Mouse (Mus musculus) limb, embryonic 10.5 days (tissue): Measurements from ENCODE around the gene Tcte2. TPM values are rescaled to one million over a fixed set of nuclear protein-coding genes. Genes with fewer than 3 reads are reported as not detected.

Experiments
- DNase-seq: peaks from one replicate; pipeline ENCODE4 v3.0.0-alpha.2; 2017; ENCODE audit warnings: low spot score
- H3K27ac ChIP-seq: fragments of 300-500 bp; sonication (generic); 2 replicates; pipeline ENCODE4 v1.5.1; 2016; ENCODE audit warnings: mild to moderate bottlenecking
- H3K27me3 ChIP-seq: fragments of 300-500 bp; sonication (generic); 2 replicates; pipeline ENCODE4 v1.6.1; 2016; ENCODE audit warnings: low read depth, mild to moderate bottlenecking; ENCODE audit not compliant: poor library complexity, severe bottlenecking
- H3K36me3 ChIP-seq: fragments of 300-500 bp; sonication (generic); 2 replicates; pipeline ENCODE4 v1.6.1; 2016; ENCODE audit warnings: mild to moderate bottlenecking, moderate library complexity
- H3K4me1 ChIP-seq: fragments of 300-500 bp; sonication (generic); 2 replicates; pipeline ENCODE4 v1.6.1; 2016
- H3K4me3 ChIP-seq: fragments of 300-500 bp; sonication (generic); 2 replicates; pipeline ENCODE4 v1.5.1; 2016; ENCODE audit warnings: mild to moderate bottlenecking, moderate library complexity
- H3K9me3 ChIP-seq: fragments of 300-500 bp; sonication (generic); replicated peaks from 2 replicates; pipeline ENCODE4 v1.6.1; 2016; ENCODE audit warnings: mild to moderate bottlenecking
- WGBS: fragments of 180-500 bp; shearing (Covaris S2); methylation state at CpG from one replicate; pipeline ENCODE4 v1.1.7; 2016; 5-methylcytosine and 5-hydroxymethylcytosine counted together
- polyA plus RNA-seq: library from polyadenylated mRNA; unstranded; fragments of >200 nt; fragmentation: Nextera tagmentation; extraction: Ambion mirVana; gene quantifications from 2 replicates; pipeline ENCODE4 v1.2.1, GENCODE M21; 2016

Gene Tcte2
- polyA plus RNA-seq, 1 experiment from 2014 or later, result 3.3 TPM

DNA sequence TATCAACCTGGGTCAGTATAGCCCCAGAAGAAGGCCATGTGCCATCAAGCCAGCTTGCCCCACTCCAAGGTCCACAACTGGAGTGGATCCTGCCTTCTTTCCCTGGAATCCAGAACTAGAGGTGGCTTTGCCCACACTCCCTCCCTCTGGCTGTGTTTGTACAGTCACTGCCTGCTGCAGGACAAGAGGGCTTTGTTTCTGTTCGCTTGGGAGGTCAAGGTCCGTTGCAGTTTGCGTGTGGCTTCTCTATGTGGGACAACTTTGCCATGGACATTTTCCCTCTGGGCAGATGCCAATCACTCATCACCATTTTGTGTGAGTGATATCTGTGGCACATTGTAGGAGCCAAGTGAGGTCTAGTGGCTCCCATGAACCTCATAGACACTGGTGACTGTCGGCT is 89.9 kb downstream of the Tcte2 start:
- WGBS, result 89% methylated on average over 4 of the region's 4 CpGs
- no peaks in the 10 kb centered on the region for H3K9me3 ChIP-seq
- DNase-seq, result no peak
- no peaks in the 10 kb centered on the region for H3K36me3 ChIP-seq
- peaks cover 28% of the 10 kb centered on the region for H3K4me1 ChIP-seq
- 0 out of 2 replicates have a peak, but pooled peaks cover 8% of the 10 kb centered on the region for H3K27me3 ChIP-seq
- H3K27ac ChIP-seq, result no peak overlapping the region
- H3K4me3 ChIP-seq, result no peak overlapping the region

DNA sequence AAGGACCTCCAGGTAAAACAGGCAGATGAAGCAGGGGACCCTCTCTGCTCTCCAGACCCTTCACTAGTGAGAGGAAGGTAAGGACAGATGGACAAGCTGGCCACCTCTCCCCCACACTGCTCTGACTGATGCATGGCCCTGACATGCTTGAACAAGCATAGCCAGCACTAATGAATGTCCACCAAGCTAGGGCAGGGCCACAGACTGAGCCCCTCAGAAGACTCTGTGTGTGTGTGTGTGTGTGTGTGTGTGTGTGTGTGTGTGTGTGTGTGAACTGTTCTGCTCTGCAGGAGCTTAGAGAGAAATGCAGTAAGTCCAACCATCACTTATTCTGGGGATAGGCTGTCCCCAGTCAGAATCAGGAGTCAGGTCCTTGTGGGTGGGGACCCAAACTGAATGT is 91.4 kb downstream of the Tcte2 start:
- no peaks in the 10 kb centered on the region for H3K36me3 ChIP-seq
- peaks cover 25% of the 10 kb centered on the region for H3K4me1 ChIP-seq
- H3K4me3 ChIP-seq, result no peak overlapping the region
- 0 out of 2 replicates have a peak, but pooled peaks cover 14% of the 10 kb centered on the region for H3K27me3 ChIP-seq
- H3K27ac ChIP-seq, result no peak overlapping the region
- no peaks in the 10 kb centered on the region for H3K9me3 ChIP-seq
- DNase-seq, result no peak

GRCm38 (mm10) chr17:13669206-13669605 is 92.4 kb downstream of the Tcte2 start:
- no peak overlapping the region for H3K4me3 ChIP-seq
- WGBS, result 42% methylated on average over 8 of the region's 8 CpGs
- no peaks in the 10 kb centered on the region for H3K9me3 ChIP-seq
- H3K27ac ChIP-seq, result no peak overlapping the region
- 0 out of 2 replicates have a peak, but pooled peaks cover 14% of the 10 kb centered on the region for H3K27me3 ChIP-seq
- peaks cover 25% of the 10 kb centered on the region for H3K4me1 ChIP-seq
- no peaks in the 10 kb centered on the region for H3K36me3 ChIP-seq
- no peak for DNase-seq

- H3K27ac ChIP-seq, result peak overlapping the region; percentile 69
- WGBS, result 12% methylated on average over 16 of the region's 16 CpGs
- H3K9me3 ChIP-seq, result no peaks in the 10 kb centered on the region
- peaks cover 32% of the 10 kb centered on the region for H3K4me1 ChIP-seq
- H3K4me3 ChIP-seq, result 0 out of 2 replicates have a peak overlapping the region, but pooled peaks have one; percentile 6
- 0 out of 2 replicates have a peak, but pooled peaks cover 14% of the 10 kb centered on the region for H3K27me3 ChIP-seq
- DNase-seq, result no peak
- no peaks in the 10 kb centered on the region for H3K36me3 ChIP-seq
These were observed 93.3 kb downstream of the Tcte2 start for GRCm38 (mm10) chr17:13668052-13669015.

DNA sequence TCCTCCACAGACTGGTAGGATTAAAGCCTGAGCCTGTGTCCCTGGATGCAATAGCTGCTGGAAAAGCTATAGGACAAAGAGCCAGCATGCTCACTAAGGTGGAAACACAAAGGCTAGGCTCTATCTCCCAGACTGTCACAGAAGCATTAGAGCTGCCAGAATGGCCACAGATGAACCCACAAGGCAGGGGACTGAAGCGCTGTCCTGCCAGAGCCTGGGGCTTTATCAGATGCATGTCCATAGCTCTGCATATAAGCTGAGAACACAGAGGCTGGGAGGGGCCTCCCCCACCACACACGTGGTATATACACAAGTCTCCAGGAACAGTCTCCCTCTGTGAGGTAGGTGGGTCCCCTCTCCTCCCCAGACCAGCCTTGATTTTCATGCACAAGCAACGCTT is 94.6 kb downstream of the Tcte2 start:
- H3K27ac ChIP-seq, result no peak overlapping the region

GRCm38 (mm10) chr17:13665731-13666130 is 95.9 kb downstream of the Tcte2 start:
- DNase-seq, result no peak
- H3K27ac ChIP-seq, result no peak overlapping the region
- 0 out of 2 replicates have a peak, but pooled peaks cover 14% of the 10 kb centered on the region for H3K27me3 ChIP-seq
- H3K9me3 ChIP-seq, result no peaks in the 10 kb centered on the region
- WGBS, result 72% methylated on average over 1 of the region's 1 CpGs
- no peak overlapping the region for H3K4me3 ChIP-seq
- H3K4me1 ChIP-seq, result peaks cover 56% of the 10 kb centered on the region
- H3K36me3 ChIP-seq, result no peaks in the 10 kb centered on the region

More for the DNA sequence above, 94.6 kb downstream of the Tcte2 start:
- 77% methylated on average over 3 of the region's 3 CpGs for WGBS
- H3K4me3 ChIP-seq, result no peak overlapping the region
- no peaks in the 10 kb centered on the region for H3K36me3 ChIP-seq
- H3K27me3 ChIP-seq, result 0 out of 2 replicates have a peak, but pooled peaks cover 14% of the 10 kb centered on the region
- no peaks in the 10 kb centered on the region for H3K9me3 ChIP-seq
- peaks cover 45% of the 10 kb centered on the region for H3K4me1 ChIP-seq
- no peak for DNase-seq

- no peaks in the 10 kb centered on the region for H3K36me3 ChIP-seq
- H3K4me1 ChIP-seq, result peaks cover 54% of the 10 kb centered on the region
- H3K4me3 ChIP-seq, result no peak overlapping the region
- H3K27ac ChIP-seq, result peak overlapping the region; percentile 36
- 48% methylated on average over 13 of the region's 13 CpGs for WGBS
- H3K9me3 ChIP-seq, result no peaks in the 10 kb centered on the region
- H3K27me3 ChIP-seq, result 0 out of 2 replicates have a peak, but pooled peaks cover 7% of the 10 kb centered on the region
- no peak for DNase-seq
These were observed 98.0 kb downstream of the Tcte2 start for GRCm38 (mm10) chr17:13663386-13664166.

Other genes with a start within 250 kb of the Tcte2 start
- gene Afdn, start 1.3 kb downstream of the Tcte2 start, polyA plus RNA-seq, result 65.6 and 70.2 TPM in 2 replicates
- not detected in 2 replicates for gene Gm7168, start 186.5 kb upstream of the Tcte2 start, polyA plus RNA-seq
- gene Gm7356, start 241.9 kb upstream of the Tcte2 start, polyA plus RNA-seq, result not detected in 2 replicates